Mouse (Mus musculus): Measurements from ENCODE around the gene Ace. TPM values are rescaled to one million over a fixed set of nuclear protein-coding genes. Genes with fewer than 3 reads are reported as not detected.
A peak's percentile ranks its signal among the peaks of the same experiment; 100 is the strongest.

Ace gene
- polyA plus RNA-seq, 1 experiment from 2014 or later, result 1.3 TPM

DNA sequence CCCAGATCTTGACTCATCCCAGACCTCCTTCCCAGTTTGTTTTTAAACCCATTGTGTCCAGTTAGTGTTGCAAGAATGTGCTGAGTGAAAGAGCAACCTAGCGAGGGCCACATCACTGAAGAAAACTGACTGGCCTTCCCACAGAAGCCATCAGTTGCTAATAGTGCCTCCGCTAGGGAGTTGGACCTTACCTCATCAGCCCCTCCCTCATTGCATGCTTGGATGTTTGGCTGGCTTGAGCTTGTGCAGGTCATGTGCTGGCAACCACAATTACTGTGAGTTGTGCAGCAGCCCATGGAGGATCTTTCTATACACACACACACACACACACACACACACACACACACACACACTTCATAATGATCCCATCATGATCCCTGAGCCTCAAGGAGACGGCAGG lies 36.4 kb upstream of the Ace start:
- DNase-seq (ENCODE audit: low spot score), result no peak
- Histone ChIP-seq H3K4me3 (ENCODE audit: low read depth, low read length) (no peak overlapping the region), H3K9ac (ENCODE audit: low read depth, low read length) (no peak overlapping the region), H3K27ac (replicated peaks; ENCODE audit: low read depth, low read length) (no peak overlapping the region), H3K4me2 (ENCODE audit: low read depth, low read length) (no peak overlapping the region), H3K4me1 (ENCODE audit: control insufficient read depth, insufficient read depth, low read length) (no peaks in the 10 kb centered on the region), H3K27me3 (replicated peaks; ENCODE audit: control insufficient read depth, insufficient read depth, low read length) (no peaks in the 10 kb centered on the region), H3K36me3 (ENCODE audit: control insufficient read depth, insufficient read depth, low read length) (no peaks in the 10 kb centered on the region), H3K9me3 (ENCODE audit: control insufficient read depth, low read length) (no peaks in the 10 kb centered on the region)
- 79% methylated on average over 3 of the region's 3 CpGs for WGBS
- no peak for ATAC-seq (ENCODE audit: low read depth)

DNA sequence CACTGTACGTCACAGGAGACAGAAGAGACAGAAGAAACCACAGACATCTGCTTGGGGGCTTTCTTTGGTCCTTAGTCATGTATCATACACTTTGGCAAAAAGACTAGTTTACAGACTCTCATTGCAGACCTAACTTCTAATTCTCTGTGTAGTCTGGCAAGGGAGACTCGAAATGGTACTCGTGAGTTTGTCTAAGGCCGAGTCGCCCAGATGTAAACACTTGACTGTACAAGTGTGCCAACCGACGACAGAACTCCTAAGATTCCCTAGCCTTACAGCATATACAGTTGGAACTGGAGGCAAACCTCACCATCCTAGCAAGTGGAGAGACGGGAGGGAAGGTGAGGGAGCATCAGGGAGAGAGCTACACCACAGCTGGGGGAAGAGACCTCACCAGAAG lies 34.0 kb upstream of the Ace start:
- Histone ChIP-seq H3K9ac (ENCODE audit: low read depth, low read length) (no peak overlapping the region), H3K4me2 (ENCODE audit: low read depth, low read length) (no peak overlapping the region), H3K4me1 (ENCODE audit: control insufficient read depth, insufficient read depth, low read length) (no peaks in the 10 kb centered on the region), H3K36me3 (ENCODE audit: control insufficient read depth, insufficient read depth, low read length) (no peaks in the 10 kb centered on the region), H3K27me3 (replicated peaks; ENCODE audit: control insufficient read depth, insufficient read depth, low read length) (no peaks in the 10 kb centered on the region), H3K4me3 (ENCODE audit: low read depth, low read length) (no peak overlapping the region), H3K27ac (replicated peaks; ENCODE audit: low read depth, low read length) (no peak overlapping the region), H3K9me3 (ENCODE audit: control insufficient read depth, low read length) (no peaks in the 10 kb centered on the region)
- WGBS, result 82% methylated on average over 8 of the region's 8 CpGs
- ATAC-seq (ENCODE audit: low read depth) (no peak), DNase-seq (ENCODE audit: low spot score) (no peak)

DNA sequence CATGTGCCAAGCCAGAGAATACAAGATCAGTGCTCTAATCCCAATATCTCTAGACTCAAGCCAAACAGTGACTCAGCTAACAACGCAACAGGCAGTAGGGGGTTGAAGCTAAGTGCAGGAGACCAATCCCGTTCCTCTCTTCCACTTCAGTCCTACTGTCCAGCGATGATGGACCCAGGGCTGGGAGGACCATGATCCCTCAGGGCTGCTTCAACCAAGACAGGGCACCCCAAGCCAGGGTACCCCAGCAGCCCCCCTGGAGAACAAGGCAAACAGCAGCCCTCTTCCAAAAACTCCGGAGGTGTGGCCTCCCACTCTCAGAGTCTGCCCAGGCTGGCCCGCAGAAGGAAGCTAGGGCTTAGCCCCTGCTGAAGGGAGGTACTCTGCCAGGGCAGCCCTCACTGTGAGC lies 33.4 kb upstream of the Ace start:
- Histone ChIP-seq H3K4me1 (ENCODE audit: control insufficient read depth, insufficient read depth, low read length) (no peaks in the 10 kb centered on the region), H3K4me3 (ENCODE audit: low read depth, low read length) (no peak overlapping the region), H3K9me3 (ENCODE audit: control insufficient read depth, low read length) (no peaks in the 10 kb centered on the region), H3K27me3 (replicated peaks; ENCODE audit: control insufficient read depth, insufficient read depth, low read length) (no peaks in the 10 kb centered on the region), H3K4me2 (ENCODE audit: low read depth, low read length) (no peak overlapping the region), H3K27ac (replicated peaks; ENCODE audit: low read depth, low read length) (no peak overlapping the region), H3K36me3 (ENCODE audit: control insufficient read depth, insufficient read depth, low read length) (no peaks in the 10 kb centered on the region), H3K9ac (ENCODE audit: low read depth, low read length) (no peak overlapping the region)
- DNase-seq (ENCODE audit: low spot score), result peak; percentile 31
- 70% methylated on average over 5 of the region's 5 CpGs for WGBS
- ATAC-seq (ENCODE audit: low read depth), result peak; percentile 41; the same call in 1 of the 2 replicates

DNA sequence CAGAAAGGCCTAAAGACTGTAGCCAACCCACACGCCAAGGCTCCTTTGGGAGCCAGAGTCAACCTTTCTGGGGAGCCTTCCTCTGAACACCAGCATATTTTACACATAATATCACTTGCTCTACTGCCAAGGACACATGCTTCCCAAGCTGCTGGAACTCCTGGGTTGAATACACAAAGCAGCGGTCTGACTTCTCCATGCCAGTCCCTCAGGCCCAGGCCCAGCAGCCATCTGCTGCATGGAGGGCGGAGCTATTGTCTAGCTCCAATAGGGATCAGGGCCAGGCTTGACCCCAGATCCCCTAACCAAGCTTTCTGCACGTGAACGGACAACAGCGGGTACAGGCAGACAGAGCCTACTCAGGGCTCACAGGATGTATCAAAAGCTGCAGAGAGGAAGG lies 32.9 kb upstream of the Ace start:
- Histone ChIP-seq H3K27ac (replicated peaks; ENCODE audit: low read depth, low read length) (no peak overlapping the region), H3K4me2 (ENCODE audit: low read depth, low read length) (no peak overlapping the region), H3K9me3 (ENCODE audit: control insufficient read depth, low read length) (no peaks in the 10 kb centered on the region), H3K36me3 (ENCODE audit: control insufficient read depth, insufficient read depth, low read length) (no peaks in the 10 kb centered on the region), H3K4me1 (ENCODE audit: control insufficient read depth, insufficient read depth, low read length) (no peaks in the 10 kb centered on the region), H3K9ac (ENCODE audit: low read depth, low read length) (no peak overlapping the region), H3K4me3 (ENCODE audit: low read depth, low read length) (no peak overlapping the region), H3K27me3 (replicated peaks; ENCODE audit: control insufficient read depth, insufficient read depth, low read length) (no peaks in the 10 kb centered on the region)
- 42% methylated on average over 6 of the region's 6 CpGs for WGBS
- DNase-seq (ENCODE audit: low spot score) (peak; percentile 30), ATAC-seq (ENCODE audit: low read depth) (peak; percentile 28; the same call in 1 of the 2 replicates)

DNA sequence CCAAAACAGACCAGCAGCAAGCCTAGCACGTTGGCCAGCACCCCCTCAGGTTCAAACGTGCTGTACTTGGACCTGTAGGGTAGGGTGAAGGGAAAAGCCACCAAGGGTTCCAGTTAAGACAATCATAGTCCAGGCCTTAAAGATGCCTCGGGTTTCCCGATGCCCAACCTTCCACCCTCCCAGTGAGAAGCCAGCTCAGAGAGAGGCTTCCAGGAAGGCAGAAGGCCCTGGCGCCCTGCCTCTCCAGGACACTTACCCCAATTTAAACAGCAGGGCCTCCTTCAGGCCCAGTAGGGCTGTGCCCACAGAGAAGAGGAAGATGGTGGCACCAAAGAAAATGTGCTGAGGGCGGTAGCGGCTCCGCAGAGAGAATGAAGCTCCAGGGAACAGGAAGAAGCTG lies 32.2 kb upstream of the Ace start:
- Histone ChIP-seq H3K9ac (ENCODE audit: low read depth, low read length) (no peak overlapping the region), H3K4me1 (ENCODE audit: control insufficient read depth, insufficient read depth, low read length) (no peaks in the 10 kb centered on the region), H3K27ac (replicated peaks; ENCODE audit: low read depth, low read length) (no peak overlapping the region), H3K36me3 (ENCODE audit: control insufficient read depth, insufficient read depth, low read length) (no peaks in the 10 kb centered on the region), H3K27me3 (replicated peaks; ENCODE audit: control insufficient read depth, insufficient read depth, low read length) (no peaks in the 10 kb centered on the region), H3K4me3 (ENCODE audit: low read depth, low read length) (no peak overlapping the region), H3K9me3 (ENCODE audit: control insufficient read depth, low read length) (no peaks in the 10 kb centered on the region), H3K4me2 (ENCODE audit: low read depth, low read length) (no peak overlapping the region)
- 83% methylated on average over 8 of the region's 8 CpGs for WGBS
- no peak for ATAC-seq (ENCODE audit: low read depth)
- DNase-seq (ENCODE audit: low spot score), result no peak

DNA sequence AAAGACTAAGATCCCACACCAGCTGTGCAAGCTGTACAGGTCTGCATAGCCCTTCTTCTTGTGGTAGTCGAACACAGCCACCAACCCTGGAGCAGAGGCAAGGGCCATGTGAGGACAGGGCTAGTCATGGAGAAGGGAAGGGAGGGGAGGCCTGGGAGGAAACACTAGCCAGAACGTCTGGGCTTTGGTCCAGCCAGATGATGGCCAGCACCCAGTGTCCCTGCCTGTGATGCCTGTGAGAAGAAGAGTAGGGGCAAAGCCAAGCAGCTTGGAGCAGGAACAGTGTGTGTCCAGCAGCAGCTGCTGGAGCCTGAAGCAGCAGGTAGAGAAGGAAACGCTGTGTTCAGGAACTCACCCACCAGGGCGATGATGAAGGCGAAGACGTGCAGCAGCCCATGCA lies 31.5 kb upstream of the Ace start:
- H3K36me3 ChIP-seq (ENCODE audit: control insufficient read depth, insufficient read depth, low read length), result no peaks in the 10 kb centered on the region
- no peak overlapping the region for H3K4me3 ChIP-seq (ENCODE audit: low read depth, low read length)
- H3K9me3 ChIP-seq (ENCODE audit: control insufficient read depth, low read length), result no peaks in the 10 kb centered on the region
- no peak overlapping the region for H3K9ac ChIP-seq (ENCODE audit: low read depth, low read length)
- no peak for ATAC-seq (ENCODE audit: low read depth)
- 85% methylated on average over 6 of the region's 6 CpGs for WGBS
- H3K4me2 ChIP-seq (ENCODE audit: low read depth, low read length), result no peak overlapping the region
- no peaks in the 10 kb centered on the region for H3K4me1 ChIP-seq (ENCODE audit: control insufficient read depth, insufficient read depth, low read length)
- H3K27ac ChIP-seq (replicated peaks; ENCODE audit: low read depth, low read length), result no peak overlapping the region
- no peak for DNase-seq (ENCODE audit: low spot score)
- H3K27me3 ChIP-seq (replicated peaks; ENCODE audit: control insufficient read depth, insufficient read depth, low read length), result no peaks in the 10 kb centered on the region

DNA sequence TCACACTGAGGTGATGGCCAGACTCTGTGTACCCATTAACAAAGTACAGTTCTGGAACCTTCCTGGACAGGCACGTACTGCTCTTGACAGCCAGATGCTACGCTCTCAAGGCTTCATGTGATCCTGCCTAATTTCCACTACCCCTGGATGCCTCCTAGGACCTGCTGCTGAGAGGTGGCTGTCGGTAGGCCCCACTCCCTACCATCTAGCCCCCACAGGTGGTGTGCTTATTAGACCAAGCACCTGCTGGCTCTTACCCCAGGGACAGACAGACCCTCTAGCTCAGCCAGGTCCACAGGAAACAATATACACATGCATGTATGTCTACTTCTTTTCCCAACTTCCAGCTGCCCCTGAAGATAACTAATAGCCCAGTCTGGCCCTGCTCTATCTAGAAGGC lies 30.8 kb upstream of the Ace start:
- H3K4me1 ChIP-seq (ENCODE audit: control insufficient read depth, insufficient read depth, low read length), result no peaks in the 10 kb centered on the region
- WGBS, result 92% methylated on average over 3 of the region's 3 CpGs
- H3K27me3 ChIP-seq (replicated peaks; ENCODE audit: control insufficient read depth, insufficient read depth, low read length), result no peaks in the 10 kb centered on the region
- H3K36me3 ChIP-seq (ENCODE audit: control insufficient read depth, insufficient read depth, low read length), result no peaks in the 10 kb centered on the region
- no peak overlapping the region for H3K9ac ChIP-seq (ENCODE audit: low read depth, low read length)
- H3K27ac ChIP-seq (replicated peaks; ENCODE audit: low read depth, low read length), result no peak overlapping the region
- DNase-seq (ENCODE audit: low spot score) (no peak), ATAC-seq (ENCODE audit: low read depth) (no peak)
- no peak overlapping the region for H3K4me2 ChIP-seq (ENCODE audit: low read depth, low read length)
- H3K4me3 ChIP-seq (ENCODE audit: low read depth, low read length), result no peak overlapping the region
- H3K9me3 ChIP-seq (ENCODE audit: control insufficient read depth, low read length), result no peaks in the 10 kb centered on the region

DNA sequence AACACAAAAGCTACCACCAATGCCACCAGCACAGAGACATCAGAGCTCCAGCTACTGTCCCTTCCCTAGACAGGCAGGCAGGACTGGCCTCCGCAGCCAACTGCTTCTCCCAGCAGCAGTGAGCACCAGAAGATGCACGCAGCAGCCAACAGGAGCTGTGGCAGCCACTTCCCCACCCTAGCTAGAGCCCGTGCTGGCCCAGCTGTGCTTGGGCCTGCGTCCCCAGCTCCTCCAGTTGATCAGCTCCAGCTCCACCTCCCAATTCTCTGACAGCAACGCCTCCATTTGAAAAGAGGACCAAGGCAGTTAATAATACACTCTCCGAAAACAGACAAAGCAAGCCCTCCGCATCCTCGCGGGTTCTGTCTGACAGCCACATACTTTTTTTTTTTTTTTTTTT lies 29.0 kb upstream of the Ace start:
- Histone ChIP-seq H3K27me3 (replicated peaks; ENCODE audit: control insufficient read depth, insufficient read depth, low read length) (peaks cover 12% of the 10 kb centered on the region), H3K9me3 (ENCODE audit: control insufficient read depth, low read length) (no peaks in the 10 kb centered on the region), H3K4me1 (ENCODE audit: control insufficient read depth, insufficient read depth, low read length) (no peaks in the 10 kb centered on the region), H3K4me2 (ENCODE audit: low read depth, low read length) (no peak overlapping the region), H3K4me3 (ENCODE audit: low read depth, low read length) (no peak overlapping the region), H3K27ac (replicated peaks; ENCODE audit: low read depth, low read length) (no peak overlapping the region), H3K36me3 (ENCODE audit: control insufficient read depth, insufficient read depth, low read length) (no peaks in the 10 kb centered on the region), H3K9ac (ENCODE audit: low read depth, low read length) (no peak overlapping the region)
- 67% methylated on average over 9 of the region's 9 CpGs for WGBS
- no peak for DNase-seq (ENCODE audit: low spot score)
- ATAC-seq (ENCODE audit: low read depth), result no peak

DNA sequence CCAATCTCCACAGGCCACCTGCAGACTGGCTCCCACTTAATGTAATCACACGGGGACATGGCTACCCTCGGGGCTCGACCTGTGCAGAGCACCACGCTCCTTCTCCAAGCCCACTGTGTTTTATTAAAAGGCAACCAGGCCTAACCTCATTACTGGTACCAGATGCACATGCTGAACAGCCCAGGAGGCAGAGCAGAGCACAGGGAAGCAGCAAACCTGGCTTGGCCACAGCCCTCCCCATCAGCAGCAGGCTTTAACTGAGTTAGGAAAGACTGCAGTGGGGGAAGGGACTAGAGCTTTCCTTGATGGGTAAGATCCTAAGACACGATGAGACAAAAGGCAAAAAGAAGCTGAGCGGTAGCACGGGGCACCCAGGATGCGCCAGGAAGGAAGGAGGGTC lies 25.8 kb upstream of the Ace start:
- Histone ChIP-seq H3K36me3 (ENCODE audit: control insufficient read depth, insufficient read depth, low read length) (no peaks in the 10 kb centered on the region), H3K9ac (ENCODE audit: low read depth, low read length) (no peak overlapping the region), H3K4me3 (ENCODE audit: low read depth, low read length) (no peak overlapping the region), H3K9me3 (ENCODE audit: control insufficient read depth, low read length) (no peaks in the 10 kb centered on the region), H3K27me3 (replicated peaks; ENCODE audit: control insufficient read depth, insufficient read depth, low read length) (peaks cover 22% of the 10 kb centered on the region), H3K4me2 (ENCODE audit: low read depth, low read length) (no peak overlapping the region), H3K27ac (replicated peaks; ENCODE audit: low read depth, low read length) (no peak overlapping the region), H3K4me1 (ENCODE audit: control insufficient read depth, insufficient read depth, low read length) (peaks cover 6% of the 10 kb centered on the region; the same call in 1 of the 2 replicates)
- DNase-seq (ENCODE audit: low spot score) (no peak), ATAC-seq (ENCODE audit: low read depth) (no peak)
- 54% methylated on average over 8 of the region's 8 CpGs for WGBS

Data from embryonic facial prominence, embryonic 14.5 days (tissue).